Mouse (Mus musculus) lung, embryonic 14.5 days (tissue): ENCODE results near the gene Tubb3. TPM values are rescaled to one million over a fixed set of nuclear protein-coding genes. Genes with fewer than 3 reads are reported as not detected.
"Not testable (repeated sequence)": the region's sequence is repeated elsewhere in the genome, so short reads cannot be mapped to it uniquely, and the experiment has no call there.

Experiments
- ATAC-seq: fragments of 200-750 bp; cut with Nextera tagmentation; 2 replicates; pipeline ENCODE4 v1.8.0; 2017; ENCODE audit warnings: mild to moderate bottlenecking, moderate TSS enrichment, moderate library complexity; ENCODE audit not compliant: insufficient read depth
- DNase-seq: peaks from one replicate; pipeline ENCODE4 v3.0.0-alpha.2; 2015
- H3K27ac ChIP-seq: fragments of 300-500 bp; sonication (generic); 2 replicates; pipeline ENCODE4 v1.5.1; 2014; ENCODE audit warnings: low read depth, mild to moderate bottlenecking, moderate library complexity
- H3K27me3 ChIP-seq: fragments of 300-500 bp; sonication (generic); 2 replicates; pipeline ENCODE4 v1.6.1; 2014; ENCODE audit warnings: low read length, control low read depth; ENCODE audit not compliant: insufficient read depth
- H3K36me3 ChIP-seq: fragments of 300-500 bp; sonication (generic); 2 replicates; pipeline ENCODE4 v1.6.1; 2014; ENCODE audit warnings: control low read depth; ENCODE audit not compliant: insufficient read depth
- H3K4me1 ChIP-seq: fragments of 300-500 bp; sonication (generic); 2 replicates; pipeline ENCODE4 v1.6.1; 2014; ENCODE audit warnings: antibody characterized with exemption, control low read depth; ENCODE audit not compliant: insufficient read depth
- H3K4me2 ChIP-seq: fragments of 300-500 bp; sonication (generic); 2 replicates; pipeline ENCODE4 v1.6.1; 2014; ENCODE audit warnings: mild to moderate bottlenecking
- H3K4me3 ChIP-seq: fragments of 300-500 bp; sonication (generic); 2 replicates; pipeline ENCODE4 v1.5.1; 2014; ENCODE audit warnings: low read depth, low read length
- H3K9ac ChIP-seq: fragments of 300-500 bp; sonication (generic); 2 replicates; pipeline ENCODE4 v1.6.1; 2014
- H3K9me3 ChIP-seq: fragments of 300-500 bp; sonication (generic); 2 replicates; pipeline ENCODE4 v1.6.1; 2016; ENCODE audit warnings: low read depth, low read length, control low read depth
- CTCF ChIP-seq: IDR thresholded peaks from 2 replicates; pipeline ENCODE4 v1.5.1; 2016; ENCODE audit warnings: antibody characterized with exemption, low read depth
- WGBS: fragments of 180-500 bp; shearing (Covaris S2); extraction: QIAGEN DNeasy Blood & Tissue Kit; methylation state at CpG from one replicate; pipeline ENCODE4 v1.1.7; 2014; 5-methylcytosine and 5-hydroxymethylcytosine counted together
- polyA plus RNA-seq: library from polyadenylated mRNA; unstranded; fragments of >200 nt; fragmentation: Nextera tagmentation; extraction: Ambion mirVana; gene quantifications from 2 replicates; pipeline ENCODE4 v1.2.1, GENCODE M21; 2014

The Tubb3 gene
- polyA plus RNA-seq, 1 experiment from 2014 or later = 1.7 TPM

- peaks cover 33% of the 10 kb centered on the region for H3K36me3 ChIP-seq
- DNase-seq = no peak
- WGBS = 81% methylated on average over 5 of the region's 5 CpGs
Observed at GRCm38 (mm10) chr8:123450783-123451182, 39.6 kb downstream of the Tubb3 start.

GRCm38 (mm10) chr8:123451747-123452146 lies 40.5 kb downstream of the Tubb3 start:
- H3K9me3 ChIP-seq, H3K9ac ChIP-seq, H3K4me1 ChIP-seq, H3K27me3 ChIP-seq, H3K4me2 ChIP-seq, DNase-seq, ATAC-seq, H3K27ac ChIP-seq, H3K4me3 ChIP-seq: not testable (repeated sequence)
- peaks cover 40% of the 10 kb centered on the region for H3K36me3 ChIP-seq
- 91% methylated on average over 12 of the region's 12 CpGs for WGBS

More at GRCm38 (mm10) chr8:123450783-123451182, 39.6 kb downstream of the Tubb3 start:
- H3K9me3 ChIP-seq = no peaks in the 10 kb centered on the region
- H3K4me1 ChIP-seq = no peaks in the 10 kb centered on the region
- no peak for ATAC-seq
- H3K4me2 ChIP-seq = no peak overlapping the region
- H3K9ac ChIP-seq = no peak overlapping the region
- H3K27ac ChIP-seq = no peak overlapping the region
- TF ChIP-seq CTCF = no peak
- no peaks in the 10 kb centered on the region for H3K27me3 ChIP-seq
- no peak overlapping the region for H3K4me3 ChIP-seq

GRCm38 (mm10) chr8:123452149-123452548 lies 40.9 kb downstream of the Tubb3 start:
- Histone ChIP-seq H3K4me3 (no peak overlapping the region), H3K36me3 (peaks cover 44% of the 10 kb centered on the region), H3K4me1 (no peaks in the 10 kb centered on the region), H3K4me2 (no peak overlapping the region), H3K9me3 (no peaks in the 10 kb centered on the region), H3K27me3 (no peaks in the 10 kb centered on the region), H3K27ac (no peak overlapping the region), H3K9ac (no peak overlapping the region)
- 83% methylated on average over 4 of the region's 4 CpGs for WGBS
- DNase-seq (no peak), ATAC-seq (no peak)
- no peak for TF ChIP-seq CTCF

GRCm38 (mm10) chr8:123453291-123453690 lies 42.1 kb downstream of the Tubb3 start:
- no peak for DNase-seq
- no peak for TF ChIP-seq CTCF
- Histone ChIP-seq H3K27ac (no peak overlapping the region), H3K4me2 (no peak overlapping the region), H3K9ac (no peak overlapping the region), H3K4me1 (no peaks in the 10 kb centered on the region), H3K27me3 (no peaks in the 10 kb centered on the region), H3K4me3 (no peak overlapping the region), H3K9me3 (no peaks in the 10 kb centered on the region), H3K36me3 (peaks cover 47% of the 10 kb centered on the region)
- no peak for ATAC-seq
- WGBS = 64% methylated on average over 7 of the region's 7 CpGs

- 76% methylated on average over 5 of the region's 5 CpGs for WGBS
- Histone ChIP-seq H3K36me3 (peaks cover 50% of the 10 kb centered on the region), H3K9me3 (no peaks in the 10 kb centered on the region), H3K4me3 (no peak overlapping the region), H3K4me1 (no peaks in the 10 kb centered on the region), H3K27me3 (no peaks in the 10 kb centered on the region), H3K4me2 (no peak overlapping the region), H3K9ac (no peak overlapping the region), H3K27ac (no peak overlapping the region)
- no peak for TF ChIP-seq CTCF
- ATAC-seq (no peak), DNase-seq (no peak)
Observed at GRCm38 (mm10) chr8:123453951-123454350, 42.7 kb downstream of the Tubb3 start.

- Histone ChIP-seq H3K9me3 (no peaks in the 10 kb centered on the region), H3K4me3 (no peak overlapping the region), H3K27ac (no peak overlapping the region), H3K4me2 (no peak overlapping the region), H3K9ac (no peak overlapping the region), H3K27me3 (no peaks in the 10 kb centered on the region), H3K4me1 (no peaks in the 10 kb centered on the region), H3K36me3 (peaks cover 49% of the 10 kb centered on the region)
- no peak for ATAC-seq
- no peak for DNase-seq
- no peak for TF ChIP-seq CTCF
- 90% methylated on average over 6 of the region's 6 CpGs for WGBS
Observed at GRCm38 (mm10) chr8:123454559-123454958, 43.3 kb downstream of the Tubb3 start.

GRCm38 (mm10) chr8:123463651-123464050 lies 52.4 kb downstream of the Tubb3 start:
- ATAC-seq (no peak), DNase-seq (no peak)
- 82% methylated on average over 4 of the region's 4 CpGs for WGBS
- Histone ChIP-seq H3K4me3 (no peak overlapping the region), H3K4me1 (no peaks in the 10 kb centered on the region), H3K27me3 (no peaks in the 10 kb centered on the region), H3K27ac (no peak overlapping the region), H3K9ac (no peak overlapping the region), H3K9me3 (no peaks in the 10 kb centered on the region), H3K4me2 (no peak overlapping the region), H3K36me3 (peaks cover 38% of the 10 kb centered on the region)
- no peak for TF ChIP-seq CTCF

GRCm38 (mm10) chr8:123467476-123467875 lies 56.3 kb downstream of the Tubb3 start:
- Histone ChIP-seq H3K9me3 (no peaks in the 10 kb centered on the region), H3K4me2 (no peak overlapping the region), H3K4me1 (no peaks in the 10 kb centered on the region), H3K4me3 (no peak overlapping the region), H3K27me3 (no peaks in the 10 kb centered on the region), H3K36me3 (peaks cover 8% of the 10 kb centered on the region), H3K9ac (no peak overlapping the region), H3K27ac (no peak overlapping the region)
- no peak for DNase-seq
- WGBS = 71% methylated on average over 3 of the region's 3 CpGs
- no peak for TF ChIP-seq CTCF
- no peak for ATAC-seq

Other genes starting within 250 kb of the Tubb3 start
- 1.0 and 1.1 TPM in 2 replicates for gene Dpep1, start 225.2 kb upstream of the Tubb3 start, polyA plus RNA-seq
- gene Chmp1a, start 198.7 kb upstream of the Tubb3 start, polyA plus RNA-seq = 102 and 108 TPM in 2 replicates
- gene Spata33, start 198.6 kb upstream of the Tubb3 start, polyA plus RNA-seq = 3.1 and 4.8 TPM in 2 replicates
- gene Cdk10, start 186.6 kb upstream of the Tubb3 start, polyA plus RNA-seq = 33.2 and 36.3 TPM in 2 replicates
- gene Spata2l, start 175.2 kb upstream of the Tubb3 start, polyA plus RNA-seq = 2.3 and 4.1 TPM in 2 replicates
- gene Zfp276, start 157.2 kb upstream of the Tubb3 start, polyA plus RNA-seq = 19.7 and 26.6 TPM in 2 replicates
- 25.9 and 28.1 TPM in 2 replicates for gene Vps9d1, start 157.1 kb upstream of the Tubb3 start, polyA plus RNA-seq
- gene Fanca, start 92.8 kb upstream of the Tubb3 start, polyA plus RNA-seq = 40.0 and 41.6 TPM in 2 replicates
- gene Spire2, start 78.7 kb upstream of the Tubb3 start, polyA plus RNA-seq = 1.7 TPM in 2 replicates
- gene Tcf25, start 37.7 kb upstream of the Tubb3 start, polyA plus RNA-seq = 144 and 146 TPM in 2 replicates
- not detected in 2 replicates for gene Mc1r, start 4.3 kb upstream of the Tubb3 start, polyA plus RNA-seq
- 34.1 and 34.3 TPM in 2 replicates for gene Def8, start 12.1 kb downstream of the Tubb3 start, polyA plus RNA-seq
- gene Afg3l1, start 66.5 kb downstream of the Tubb3 start, polyA plus RNA-seq = 39.4 and 40.9 TPM in 2 replicates
- 2.2 and 3.4 TPM in 2 replicates for gene Dbndd1, start 104.0 kb downstream of the Tubb3 start, polyA plus RNA-seq
- gene Gas8, start 107.4 kb downstream of the Tubb3 start, polyA plus RNA-seq = 29.8 and 30.6 TPM in 2 replicates
- 12.3 and 12.9 TPM in 2 replicates for gene Rhou, start 242.5 kb downstream of the Tubb3 start, polyA plus RNA-seq